Comparison of ENCODE assay signal across 10 mouse cellular contexts in genomic region chr4:101167777-101168176, GRCm38 (mm10).
DNase-seq lines count a peak whose midpoint lies in the region; ATAC-seq lines count a peak whose summit lies in the region.
"Had no signal": no experiment of that assay in that cellular context is flagged by ENCODE, and none has a peak within 500 bp of the region (broad histone marks: within the 10 kb centered on the region; RNA-seq: fewer than 3 reads in every experiment).

No protein-coding gene starts in this region.

- ATAC-seq in CD4-positive, CD25-positive, alpha-beta regulatory T cell, adult 4 months: peak; percentile 87
- 0 out of 2 replicates have a peak, but pooled peaks have one; percentile 28 for ATAC-seq in granulocyte monocyte progenitor cell, adult 5-6 weeks (replicated peaks; ENCODE audit: poor library complexity, severe bottlenecking)

- peak; percentile 84 for DNase-seq in CD4-positive helper T cell, adult 2 months (ENCODE audit: low read depth, low spot score)
- peak; percentile 85 for DNase-seq in thymus, postnatal 0 days (ENCODE audit: low spot score)
- no peak for DNase-seq in cerebellum, adult 9-11 months
- no peak for DNase-seq in retina, postnatal 1 day
- no peak for DNase-seq in layer of hippocampus, adult 9-10 months (ENCODE audit: low spot score)
- DNase-seq: gastrocnemius, postnatal 10 days; layer of hippocampus, postnatal 36 days; liver, postnatal 0 days had no signal

Comparison
In these comparisons a context has a peak if more than half of its experiments do, and no peak if none do; other contexts are left out.
1. DNase-seq: peak in CD4-positive helper T cell, adult 2 months (single experiment) and thymus, postnatal 0 days (single experiment); none in cerebellum, adult 9-11 months (single experiment), retina, postnatal 1 day (single experiment) and layer of hippocampus, adult 9-10 months (single experiment).